ENCODE assay signal across 8 mouse cellular contexts in genomic region chr7:135748986-135749385, GRCm38 (mm10). TPM values are rescaled to one million over a fixed set of nuclear protein-coding genes. Genes with fewer than 3 reads are reported as not detected.
DNase-seq lines count a peak whose midpoint lies in the region; ATAC-seq and TF ChIP-seq lines count a peak whose summit lies in the region.

No protein-coding gene starts in this region.

- TF ChIP-seq CTCF in left cerebral cortex, adult 2 months (IDR thresholded peaks at IDR 0.05): no peak
- TF ChIP-seq CTCF in brain, embryonic 14.5 days (IDR thresholded peaks at IDR 0.05; ENCODE audit: borderline replicate concordance, extremely low read depth, insufficient read depth, insufficient read length): no peak

- H3K36me3 ChIP-seq in liver, embryonic 11.5 days (ENCODE audit: control insufficient read depth, insufficient read depth, low read length): no peaks in the 10 kb centered on the region

- no peak overlapping the region for H3K9ac ChIP-seq in liver, embryonic 11.5 days (ENCODE audit: low read depth, low read length)

- peak; percentile 38 for DNase-seq in adrenal gland, adult 2 months
- DNase-seq in adrenal gland, adult 8-10 months: no peak
- peak; percentile 11 to 41 for DNase-seq in left cerebral cortex, postnatal 10 days (ENCODE audit: extremely low spot score in 1 of 2, low spot score in 2 of 2)
- no peak for DNase-seq in left cerebral cortex, adult 2 months (ENCODE audit: extremely low spot score in 1 of 2, low spot score in 2 of 2)
- peak; percentile 90 for DNase-seq in brain, embryonic 14.5 days (ENCODE audit: low read depth)
- DNase-seq in kidney, postnatal 10 days: peak; percentile 41
- DNase-seq in spleen, postnatal 14 days (ENCODE audit: low spot score in 2 of 2): no peak
- no peak for DNase-seq in liver, embryonic 11.5 days (ENCODE audit: low spot score)

- 64% methylated on average over 6 of the region's 6 CpGs for WGBS in liver, embryonic 11.5 days

- H3K4me3 ChIP-seq in left cerebral cortex, adult 2 months: no peak overlapping the region
- H3K4me3 ChIP-seq in liver, embryonic 11.5 days (ENCODE audit: low read depth, low read length): no peak overlapping the region

- no peak for TF ChIP-seq POLR2A in brain, embryonic 14.5 days (IDR thresholded peaks at IDR 0.05; ENCODE audit: borderline replicate concordance, extremely low read depth, insufficient read depth, insufficient read length, poor library complexity, severe bottlenecking)

- no peaks in the 10 kb centered on the region; the same call in 1 of the 2 replicates for H3K27me3 ChIP-seq in liver, embryonic 11.5 days (replicated peaks; ENCODE audit: control insufficient read depth, insufficient read depth, low read length)

- H3K4me2 ChIP-seq in liver, embryonic 11.5 days: no peak overlapping the region

- H3K27ac ChIP-seq in left cerebral cortex, adult 2 months: no peak overlapping the region
- H3K27ac ChIP-seq in liver, embryonic 11.5 days (ENCODE audit: low read depth, low read length): no peak overlapping the region

- H3K4me1 ChIP-seq in liver, embryonic 11.5 days (replicated peaks; ENCODE audit: control insufficient read depth, insufficient read depth, low read length): no peaks in the 10 kb centered on the region

- intact Hi-C loops in left cerebral cortex, postnatal 10 days (cut with DNase I): no loop called here
- intact Hi-C loops in left cerebral cortex, adult 2 months (cut with DNase I): no loop called here

- H3K9me3 ChIP-seq in liver, embryonic 11.5 days (ENCODE audit: control insufficient read depth, low read length): no peaks in the 10 kb centered on the region

- no peak for ATAC-seq in liver, embryonic 11.5 days (replicated peaks; ENCODE audit: low FRiP score)

RNA-seq across cellular contexts. Expression of gene Mki67, which starts 32.8 kb away (rescaled TPM):
- 1 to 10 TPM; 2.4 to 5.4 TPM for total RNA-seq in adrenal gland, adult 2 months (2021)
- 0.26 and 0.43 TPM in 2 replicates for polyA plus RNA-seq in adrenal gland, adult 2 months (2012; rRNA removed)
- 1 to 10 TPM; 2.0 to 4.2 (median 3.2) TPM for total RNA-seq in adrenal gland, adult 8-10 months (2022)
- total RNA-seq in left cerebral cortex, postnatal 10 days (2021): 1 to 10 TPM; 5.8 to 5.9 TPM
- under 1 TPM; 0.35 to 0.41 TPM for total RNA-seq in left cerebral cortex, adult 2 months (2021)
- 15.0 and 18.4 TPM in 2 replicates for polyA plus RNA-seq in brain, embryonic 14.5 days (2012; rRNA removed)
- polyA plus RNA-seq in liver, embryonic 11.5 days (2014; fragmentation: Nextera tagmentation; extraction: Ambion mirVana): 75.1 and 79.3 TPM in 2 replicates

Comparison
In these comparisons a context has a peak if more than half of its experiments do, and no peak if none do; other contexts are left out.
1. DNase-seq: peak in adrenal gland, adult 2 months (single experiment), left cerebral cortex, postnatal 10 days (2 of 2), brain, embryonic 14.5 days (single experiment) and kidney, postnatal 10 days (single experiment); none in adrenal gland, adult 8-10 months (single experiment), left cerebral cortex, adult 2 months (0 of 2), spleen, postnatal 14 days (0 of 2) and liver, embryonic 11.5 days (single experiment).